Mouse (Mus musculus) CD4-positive, CD25-positive, alpha-beta regulatory T cell, adult 9 weeks (primary cell): Measurements from ENCODE around the gene Pik3cd. TPM values are rescaled to one million over a fixed set of nuclear protein-coding genes. Genes with fewer than 3 reads are reported as not detected.

Experiments used
- polyA plus RNA-seq: library from polyadenylated mRNA; unstranded; fragments of 100-300 nt; shearing (Covaris generic); gene quantifications from one replicate; pipeline ENCODE4 v1.2.1, GENCODE M21; 2017

Pik3cd gene
- polyA plus RNA-seq = 414 TPM

DNA sequence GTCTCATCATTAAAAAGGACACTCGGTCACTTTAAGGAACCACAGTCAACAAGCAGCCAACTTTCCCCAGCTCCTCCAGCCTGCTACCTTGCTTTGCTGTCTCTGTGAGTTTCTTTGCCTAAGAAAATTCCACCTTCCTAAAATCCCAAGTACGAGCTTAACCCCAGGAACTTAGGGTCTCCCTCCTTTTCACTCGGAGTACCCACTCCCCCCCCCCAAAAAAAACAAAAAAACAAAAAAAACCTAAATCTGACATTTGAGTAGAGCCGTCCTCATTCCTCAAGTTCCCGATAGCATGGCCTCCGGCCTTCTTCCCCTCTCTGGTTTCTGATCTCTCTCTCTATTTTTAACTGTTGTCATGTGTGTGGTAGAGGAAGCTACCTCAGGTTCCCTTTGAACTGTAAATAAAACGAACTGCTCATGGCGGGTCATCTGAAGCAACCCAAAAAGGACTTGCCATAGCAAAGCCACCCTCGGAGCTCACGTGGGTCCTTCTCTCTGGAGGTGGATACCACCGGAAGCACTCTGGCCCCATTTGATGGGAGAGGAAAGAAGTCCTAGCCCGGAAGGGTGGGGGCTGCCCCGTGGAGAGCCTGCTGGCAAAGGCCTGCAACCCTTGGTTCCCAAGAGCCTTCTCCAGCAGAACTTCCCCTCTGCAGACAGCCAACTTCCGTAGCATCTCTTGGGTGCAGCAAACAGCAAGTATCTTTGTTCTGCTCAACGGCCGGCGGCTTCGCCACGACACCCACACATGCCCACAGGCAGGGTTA, at the start of gene Pik3cd:
Gene Pik3cd, minus strand, starts transcription at position 362 of the 770 bp plus-strand sequence.

GRCm38 (mm10) chr4:149737383-149738324, 35.3 kb upstream of the Pik3cd start, which contains the start of gene Tmem201:
TSS of gene Tmem201 (minus strand) at chr4:149738044.

Other genes starting within 250 kb of the Pik3cd start
- not detected for gene Rbp7, start 247.6 kb downstream of the Pik3cd start, polyA plus RNA-seq
- gene Tmem274, start 225.2 kb downstream of the Pik3cd start, polyA plus RNA-seq = 0.46 TPM
- 8.3 TPM for gene Nmnat1, start 217.4 kb downstream of the Pik3cd start, polyA plus RNA-seq
- gene Lzic, start 217.3 kb downstream of the Pik3cd start, polyA plus RNA-seq = 40.3 TPM
- 0.19 TPM for gene Ctnnbip1, start 184.3 kb downstream of the Pik3cd start, polyA plus RNA-seq
- 2.9 TPM for gene Clstn1, start 116.1 kb downstream of the Pik3cd start, polyA plus RNA-seq
- 6.5 TPM for gene Tmem201, start 35.5 kb upstream of the Pik3cd start, polyA plus RNA-seq
- 3.9 TPM for gene Slc25a33, start 71.7 kb upstream of the Pik3cd start, polyA plus RNA-seq